Mouse (Mus musculus) testis, adult 10 weeks (tissue): ENCODE data around the gene Tmem161b. TPM values are rescaled to one million over a fixed set of nuclear protein-coding genes. Genes with fewer than 3 reads are reported as not detected.

Source experiments
- polyA plus RNA-seq: library from polyadenylated mRNA; stranded (reverse); fragments of 350-450 nt; fragmentation: Illumina TruSeq; extraction: RNeasy Lipid Tissue Mini Kit (QIAGEN cat#74804); gene quantifications from one replicate; pipeline ENCODE4 v1.2.3, GENCODE M21; 2014; ENCODE audit warnings: low read depth, low replicate concordance

The Tmem161b gene
- 93.6 TPM for polyA plus RNA-seq

GRCm38 (mm10) chr13:84221820-84222681 lies at the start of gene Tmem161b:
Gene Tmem161b, plus strand, starts transcription at chr13:84222296.

